Mouse (Mus musculus): ENCODE results near the gene Celf6. TPM values are rescaled to one million over a fixed set of nuclear protein-coding genes. Genes with fewer than 3 reads are reported as not detected.

Gene Celf6
- polyA plus RNA-seq (2012; ENCODE audit: insufficient read depth, insufficient read length, missing spikeins), result not detected in 2 replicates

DNA sequence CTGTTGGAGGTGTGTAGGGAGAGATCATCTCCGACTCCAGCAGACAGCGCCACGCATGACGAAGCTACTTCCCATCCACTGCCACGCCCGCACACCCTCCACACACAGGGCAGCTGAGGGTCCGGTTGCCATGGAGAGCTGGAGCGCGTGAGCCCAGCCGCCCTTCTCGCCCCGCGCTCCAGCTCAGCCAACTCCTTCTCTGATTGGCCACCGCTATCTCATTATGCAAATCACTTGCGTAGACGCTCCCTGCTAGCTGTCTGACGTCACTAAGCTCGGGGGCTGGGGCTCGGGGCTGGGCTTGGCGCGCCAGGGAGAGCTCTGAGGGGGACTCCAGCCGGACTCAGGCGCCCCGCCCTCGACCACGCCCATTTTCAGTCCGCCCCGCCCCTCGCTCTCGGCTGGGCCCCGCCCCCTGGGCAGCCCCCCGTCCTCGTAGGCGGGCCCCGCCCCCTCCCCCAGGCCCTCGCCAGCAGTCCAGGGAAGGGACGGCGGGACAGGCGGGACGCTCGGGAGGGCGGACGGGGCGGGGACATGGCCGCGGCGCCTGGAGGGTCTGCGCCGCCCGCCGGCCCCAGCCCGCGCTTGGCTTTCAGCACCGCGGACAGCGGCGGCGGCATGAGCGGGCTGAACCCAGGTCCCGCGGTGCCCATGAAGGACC, at the start of gene Celf6:
TSS of gene Celf6 (plus strand) at position 74 of the 661 bp plus-strand sequence.
- Histone ChIP-seq H3K4me3 (ENCODE audit: insufficient read depth, low read depth, low read length) (peak within 1 kb of the TSS; percentile 36), H3K27ac (replicated peaks; ENCODE audit: low read depth, low read length) (no peak within 1 kb of the TSS), H3K4me1 (ENCODE audit: control insufficient read depth, insufficient read depth, insufficient read length, low read length) (0 out of 2 replicates have a peak, but pooled peaks cover 2% of the 10 kb centered on the region)

DNA sequence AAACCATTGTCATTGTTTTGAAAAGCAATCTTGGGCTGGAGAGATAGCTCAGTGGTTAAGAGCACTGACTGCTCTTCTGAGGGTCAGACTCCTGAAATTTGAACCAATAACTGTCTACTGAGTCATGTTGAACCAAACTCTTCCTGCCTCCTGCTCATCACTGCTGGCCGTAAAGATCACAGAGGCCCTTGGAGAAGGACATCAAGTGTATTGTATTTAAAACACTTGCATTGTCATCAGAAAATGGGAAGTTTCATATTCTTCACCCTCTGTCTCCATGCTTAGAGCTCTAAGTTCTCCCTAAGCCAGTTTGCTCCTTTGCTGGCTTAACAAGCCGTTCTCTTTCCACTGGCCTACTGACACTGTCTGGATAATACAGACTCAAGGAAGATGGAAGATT, 49.4 kb upstream of the Celf6 start:
- Histone ChIP-seq H3K4me3 (ENCODE audit: insufficient read depth, low read depth, low read length) (no peak overlapping the region), H3K4me1 (ENCODE audit: control insufficient read depth, insufficient read depth, insufficient read length, low read length) (no peaks in the 10 kb centered on the region), H3K27ac (replicated peaks; ENCODE audit: low read depth, low read length) (no peak overlapping the region)

DNA sequence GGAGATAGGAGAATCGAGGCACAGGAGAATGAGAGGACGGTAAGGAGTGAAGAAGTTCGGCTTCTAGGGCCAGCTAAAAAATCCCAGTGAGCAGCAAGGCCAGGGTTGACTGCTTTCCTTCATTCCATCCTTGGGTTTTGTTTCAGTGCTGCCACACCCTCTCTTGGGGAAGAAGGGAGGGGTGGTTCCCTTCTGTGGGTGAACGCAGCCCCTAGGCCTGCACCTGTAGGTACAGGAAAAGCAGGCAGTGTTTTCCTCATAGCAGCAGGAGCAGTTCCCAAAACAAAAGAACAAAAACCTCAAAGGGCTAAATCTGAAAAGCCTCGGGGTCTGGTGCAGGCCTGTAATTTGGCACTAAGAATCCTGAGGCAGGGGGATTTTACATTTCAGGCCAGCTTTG, 46.1 kb upstream of the Celf6 start:
- H3K4me1 ChIP-seq (ENCODE audit: control insufficient read depth, insufficient read depth, insufficient read length, low read length), result no peaks in the 10 kb centered on the region

DNA sequence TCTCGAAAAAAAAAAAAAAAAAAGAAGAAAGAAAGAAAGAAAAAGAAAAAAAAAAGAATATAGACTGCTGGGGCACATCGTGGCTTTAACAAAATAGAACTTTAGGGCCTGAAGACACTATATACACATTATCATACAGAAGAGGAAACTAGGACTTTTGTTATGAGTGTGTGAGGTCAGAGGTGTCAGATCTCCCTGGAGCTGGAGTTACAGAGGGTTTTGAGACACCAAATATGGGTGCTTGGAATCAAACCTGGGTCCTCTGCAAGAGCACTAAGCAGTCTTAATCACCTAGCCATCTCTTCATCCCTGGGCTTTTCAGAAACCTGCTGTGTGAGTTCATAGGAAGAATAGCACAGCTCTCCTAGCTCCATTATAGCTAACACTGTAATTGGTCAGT, 44.3 kb upstream of the Celf6 start:
- no peak overlapping the region for H3K27ac ChIP-seq (replicated peaks; ENCODE audit: low read depth, low read length)
- H3K4me1 ChIP-seq (ENCODE audit: control insufficient read depth, insufficient read depth, insufficient read length, low read length), result no peaks in the 10 kb centered on the region
- no peak overlapping the region for H3K4me3 ChIP-seq (ENCODE audit: insufficient read depth, low read depth, low read length)

More for the DNA sequence above, 46.1 kb upstream of the Celf6 start:
- H3K27ac ChIP-seq (replicated peaks; ENCODE audit: low read depth, low read length), result no peak overlapping the region
- no peak overlapping the region for H3K4me3 ChIP-seq (ENCODE audit: insufficient read depth, low read depth, low read length)

DNA sequence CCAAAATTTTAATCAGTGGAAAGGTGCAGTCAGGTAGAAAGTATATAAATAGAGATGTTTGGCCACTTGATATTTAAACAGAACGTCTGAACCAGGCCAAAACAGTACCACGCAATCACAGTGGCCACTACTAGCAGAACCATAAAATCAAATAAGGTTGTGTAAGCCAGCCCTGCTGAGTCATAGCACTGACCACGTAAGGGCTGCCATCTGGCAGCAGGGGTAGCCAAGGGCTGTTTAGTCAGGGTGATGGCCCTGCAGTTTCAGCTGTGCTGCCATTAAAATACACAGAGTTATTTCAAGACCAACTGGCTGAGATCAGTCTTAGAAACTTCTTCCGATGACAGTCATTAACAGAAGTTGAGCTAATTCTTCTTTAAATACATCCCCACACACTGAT, 43.8 kb upstream of the Celf6 start:
- Histone ChIP-seq H3K27ac (replicated peaks; ENCODE audit: low read depth, low read length) (no peak overlapping the region), H3K4me3 (ENCODE audit: insufficient read depth, low read depth, low read length) (no peak overlapping the region), H3K4me1 (ENCODE audit: control insufficient read depth, insufficient read depth, insufficient read length, low read length) (no peaks in the 10 kb centered on the region)

DNA sequence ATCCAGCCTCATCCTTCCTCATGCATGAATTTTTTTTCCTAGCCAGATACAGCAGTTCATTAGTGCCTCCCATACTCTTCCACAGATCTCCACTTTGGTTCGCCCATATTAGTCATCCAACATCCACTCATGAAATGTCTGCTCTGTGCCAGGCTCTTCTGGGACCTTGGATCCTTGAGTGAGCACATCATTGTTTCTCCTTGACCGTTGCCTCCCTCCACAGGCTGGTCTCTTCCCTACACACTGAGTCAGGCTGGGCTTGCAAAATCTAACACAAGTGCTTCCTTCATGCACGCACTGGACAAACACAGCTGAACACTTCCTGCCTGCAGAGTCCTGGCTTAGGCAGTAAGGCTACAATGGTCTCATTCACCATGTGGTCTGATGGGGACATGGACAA, 40.1 kb upstream of the Celf6 start:
- Histone ChIP-seq H3K27ac (replicated peaks; ENCODE audit: low read depth, low read length) (no peak overlapping the region), H3K4me3 (ENCODE audit: insufficient read depth, low read depth, low read length) (no peak overlapping the region), H3K4me1 (ENCODE audit: control insufficient read depth, insufficient read depth, insufficient read length, low read length) (peaks cover 5% of the 10 kb centered on the region; the same call in 1 of the 2 replicates)

DNA sequence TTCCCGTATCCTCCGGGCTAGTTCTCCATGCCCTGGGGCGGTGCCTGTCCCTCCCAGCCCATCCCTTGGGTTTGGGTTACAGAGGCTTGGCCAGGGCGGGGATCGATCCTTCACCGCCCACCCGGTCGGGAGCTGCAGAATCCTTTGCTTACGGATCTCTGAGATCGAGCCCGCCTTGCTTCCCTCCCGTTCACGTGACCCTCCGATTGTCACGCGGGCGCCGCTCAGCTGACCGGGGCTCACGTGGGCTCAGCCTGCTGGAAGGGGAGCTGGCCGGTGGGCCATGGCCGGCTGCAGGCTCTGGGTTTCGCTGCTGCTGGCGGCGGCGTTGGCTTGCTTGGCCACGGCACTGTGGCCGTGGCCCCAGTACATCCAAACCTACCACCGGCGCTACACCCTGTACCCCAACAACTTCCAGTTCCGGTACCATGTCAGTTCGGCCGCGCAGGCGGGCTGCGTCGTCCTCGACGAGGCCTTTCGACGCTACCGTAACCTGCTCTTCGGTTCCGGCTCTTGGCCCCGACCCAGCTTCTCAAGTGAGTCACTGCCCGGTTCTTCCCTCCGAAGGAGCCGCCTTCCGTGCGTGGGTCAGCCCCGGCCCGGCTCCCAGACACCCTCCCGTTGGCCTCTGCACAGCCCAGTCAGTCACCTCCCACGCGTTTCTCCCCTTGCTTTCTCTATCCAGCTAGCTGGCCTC, 38.1 kb upstream of the Celf6 start, which contains the start of the genes Hexa and Tmem202:
TSS of gene Hexa (plus strand) at position 100 of the 697 bp plus-strand sequence.
TSS of gene Tmem202 (minus strand) at position 407 of the 697 bp plus-strand sequence.
- H3K27ac ChIP-seq (replicated peaks; ENCODE audit: low read depth, low read length), result peak within 1 kb of the TSS; percentile 72
- H3K4me1 ChIP-seq (ENCODE audit: control insufficient read depth, insufficient read depth, insufficient read length, low read length), result peaks cover 8% of the 10 kb centered on the region; the same call in 1 of the 2 replicates
- H3K4me3 ChIP-seq (ENCODE audit: insufficient read depth, low read depth, low read length), result peak within 1 kb of the TSS; percentile 71

DNA sequence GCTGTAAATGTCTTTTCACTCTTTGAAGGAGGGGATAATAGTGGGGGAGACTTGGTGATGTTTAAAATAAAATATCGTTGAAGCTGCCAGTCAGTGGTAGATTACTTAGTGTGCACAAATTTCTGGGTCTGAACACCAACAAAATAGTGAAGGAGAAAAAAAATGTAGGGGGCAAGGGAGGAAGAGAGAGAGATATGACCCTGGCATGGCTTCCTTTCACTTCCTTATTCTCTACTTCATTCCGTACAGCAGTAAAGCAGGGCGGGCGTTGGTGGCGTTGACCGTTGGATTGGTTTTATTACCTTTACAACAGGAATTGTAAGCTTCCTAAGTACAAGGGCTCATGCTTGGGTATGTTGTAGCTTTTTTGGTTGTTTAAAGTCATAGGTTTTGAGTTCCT, 36.1 kb upstream of the Celf6 start:
- peak overlapping the region; percentile 26; the same call in 1 of the 2 replicates for H3K27ac ChIP-seq (replicated peaks; ENCODE audit: low read depth, low read length)
- peaks cover 10% of the 10 kb centered on the region; the same call in 1 of the 2 replicates for H3K4me1 ChIP-seq (ENCODE audit: control insufficient read depth, insufficient read depth, insufficient read length, low read length)
- H3K4me3 ChIP-seq (ENCODE audit: insufficient read depth, low read depth, low read length), result no peak overlapping the region; the same call in none of the 2 replicates

DNA sequence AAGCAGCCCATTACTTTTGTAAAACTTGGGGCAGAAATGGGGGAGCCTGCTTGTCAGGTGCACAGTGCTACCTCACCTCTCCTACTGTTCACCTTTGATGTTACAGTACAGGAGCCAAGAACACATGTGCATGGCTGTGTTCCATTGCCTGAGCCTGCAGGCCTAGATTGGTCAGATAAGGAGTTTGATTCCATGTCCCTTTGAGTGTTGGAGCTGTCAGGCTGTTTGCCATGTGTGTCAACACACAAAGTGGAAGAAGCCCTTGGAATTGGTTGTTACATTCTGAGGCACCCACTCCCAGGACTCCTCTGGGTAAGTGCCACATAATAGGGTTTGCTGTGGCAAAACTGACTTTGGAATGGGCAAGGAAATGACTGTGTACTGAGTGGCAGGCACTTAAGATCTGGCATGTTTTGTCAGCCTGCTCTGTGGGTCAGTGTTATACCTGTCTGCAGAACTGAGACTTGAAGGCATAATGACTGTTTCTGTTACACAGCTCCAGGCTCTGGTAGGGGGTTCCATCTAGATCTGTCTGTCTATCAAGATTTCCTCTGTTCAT, 34.9 kb upstream of the Celf6 start:
- Histone ChIP-seq H3K27ac (replicated peaks; ENCODE audit: low read depth, low read length) (peak overlapping the region; percentile 35), H3K4me1 (ENCODE audit: control insufficient read depth, insufficient read depth, insufficient read length, low read length) (peaks cover 16% of the 10 kb centered on the region; the same call in 1 of the 2 replicates), H3K4me3 (ENCODE audit: insufficient read depth, low read depth, low read length) (no peak overlapping the region)

DNA sequence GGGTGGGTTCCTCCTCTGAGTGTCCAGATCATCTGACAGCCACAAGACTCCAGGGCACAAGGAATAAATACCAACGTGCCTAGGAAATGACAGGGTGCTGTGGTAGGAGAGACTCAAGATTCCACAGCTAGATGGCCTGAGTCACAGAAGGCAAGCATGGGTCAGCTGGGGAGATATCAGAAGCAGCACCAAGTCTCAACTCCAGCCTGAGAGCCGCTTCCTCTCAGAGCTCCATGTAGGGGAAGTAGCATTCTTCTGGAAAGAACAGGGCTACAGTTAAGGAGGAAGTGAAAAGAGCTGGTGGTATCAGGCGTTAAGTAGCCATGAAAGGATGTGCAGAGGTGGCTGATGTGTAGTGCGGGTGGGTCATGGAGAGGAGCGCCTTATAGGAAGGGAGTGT, 33.0 kb upstream of the Celf6 start:
- H3K4me3 ChIP-seq (ENCODE audit: insufficient read depth, low read depth, low read length), result no peak overlapping the region
- peak overlapping the region; percentile 58 for H3K27ac ChIP-seq (replicated peaks; ENCODE audit: low read depth, low read length)
- peaks cover 20% of the 10 kb centered on the region; the same call in 1 of the 2 replicates for H3K4me1 ChIP-seq (ENCODE audit: control insufficient read depth, insufficient read depth, insufficient read length, low read length)

DNA sequence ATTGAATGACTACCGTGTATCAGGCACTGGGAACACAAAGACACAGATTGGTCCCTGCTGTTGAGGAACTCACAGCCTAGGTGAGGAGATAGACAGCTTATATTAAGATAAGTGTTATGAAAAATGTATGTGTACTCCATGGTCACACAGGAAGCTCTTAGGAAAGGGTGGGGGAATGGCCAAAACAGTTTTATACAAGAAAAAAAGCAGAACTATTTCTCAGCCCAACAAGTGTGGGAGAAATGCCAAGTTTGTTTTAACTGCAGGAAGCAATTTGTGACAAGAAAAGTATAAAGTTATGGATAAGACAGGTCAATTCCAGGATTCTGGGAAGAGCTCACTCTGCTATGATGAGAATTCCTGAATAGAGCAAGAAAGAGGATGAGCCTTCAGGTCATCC, 29.8 kb upstream of the Celf6 start:
- H3K27ac ChIP-seq (replicated peaks; ENCODE audit: low read depth, low read length), result 0 out of 2 replicates have a peak overlapping the region, but pooled peaks have one; percentile 22
- peaks cover 30% of the 10 kb centered on the region for H3K4me1 ChIP-seq (ENCODE audit: control insufficient read depth, insufficient read depth, insufficient read length, low read length)
- H3K4me3 ChIP-seq (ENCODE audit: insufficient read depth, low read depth, low read length), result no peak overlapping the region

DNA sequence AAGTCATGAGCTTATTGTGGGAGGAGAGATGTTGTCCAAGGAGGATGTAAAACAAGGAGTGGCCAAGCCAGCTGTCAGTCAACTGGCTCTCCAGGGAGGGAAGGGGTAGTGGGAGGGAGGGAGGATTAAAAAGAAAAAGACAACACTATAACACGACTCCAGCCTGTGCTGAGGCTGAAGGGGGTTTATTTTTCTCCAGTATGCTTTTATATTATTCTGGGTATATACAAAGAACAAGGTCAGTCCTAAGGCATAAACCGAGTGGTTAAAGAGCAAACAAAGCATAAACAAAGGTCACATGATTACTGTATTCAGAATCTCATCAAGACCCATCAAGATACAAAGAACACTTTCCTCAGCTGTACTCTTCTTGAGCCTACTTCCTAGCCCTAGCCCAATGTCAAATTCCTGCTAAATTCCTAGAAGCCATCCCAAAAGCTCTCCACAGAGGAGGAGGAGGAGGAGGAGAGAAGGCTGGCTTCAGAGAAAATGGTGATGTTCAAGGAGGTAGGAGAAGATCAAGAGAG, 28.7 kb upstream of the Celf6 start:
- Histone ChIP-seq H3K27ac (replicated peaks; ENCODE audit: low read depth, low read length) (no peak overlapping the region), H3K4me3 (ENCODE audit: insufficient read depth, low read depth, low read length) (no peak overlapping the region), H3K4me1 (ENCODE audit: control insufficient read depth, insufficient read depth, insufficient read length, low read length) (peaks cover 28% of the 10 kb centered on the region)

DNA sequence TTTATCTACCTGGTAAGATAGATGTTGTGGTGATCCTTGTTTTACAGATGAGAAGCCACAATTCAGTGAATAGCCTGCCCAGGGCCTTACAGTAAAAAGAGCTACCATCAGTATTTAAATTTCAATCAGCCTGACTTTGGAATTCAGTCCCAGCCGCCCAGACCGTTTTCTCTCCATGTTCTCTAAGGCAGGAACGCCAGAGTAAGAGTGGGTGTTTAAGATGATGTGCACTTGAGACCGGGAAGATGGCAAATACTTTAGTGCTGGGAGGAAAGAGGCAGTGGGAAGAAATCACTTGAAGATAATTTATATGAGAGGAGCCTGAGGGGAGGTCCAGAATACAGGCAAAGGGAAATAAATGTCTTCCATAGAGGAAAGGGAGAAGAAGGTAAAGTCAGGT, 27.6 kb upstream of the Celf6 start:
- H3K27ac ChIP-seq (replicated peaks; ENCODE audit: low read depth, low read length), result no peak overlapping the region
- H3K4me1 ChIP-seq (ENCODE audit: control insufficient read depth, insufficient read depth, insufficient read length, low read length), result peaks cover 28% of the 10 kb centered on the region
- H3K4me3 ChIP-seq (ENCODE audit: insufficient read depth, low read depth, low read length), result no peak overlapping the region

DNA sequence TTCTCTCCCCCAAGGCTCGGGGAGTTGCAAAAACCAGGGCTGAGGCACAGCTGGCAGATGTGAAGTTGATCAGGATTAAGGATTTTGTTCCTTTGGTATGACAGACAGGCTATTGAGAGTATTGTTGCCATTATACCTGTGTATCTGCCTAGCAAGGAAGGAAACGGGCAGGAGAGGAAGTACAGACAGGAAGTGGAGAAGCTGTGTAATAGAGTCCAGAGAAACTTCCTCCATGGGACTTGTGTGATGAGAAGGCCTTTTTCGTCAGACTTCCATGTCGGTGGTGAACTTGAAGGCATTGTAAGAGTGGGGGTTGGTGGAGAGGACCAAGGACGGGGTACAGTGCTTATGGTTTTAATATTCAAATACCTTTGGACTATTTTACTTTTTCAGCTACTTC, 26.7 kb upstream of the Celf6 start:
- no peak overlapping the region for H3K4me3 ChIP-seq (ENCODE audit: insufficient read depth, low read depth, low read length)
- peaks cover 28% of the 10 kb centered on the region for H3K4me1 ChIP-seq (ENCODE audit: control insufficient read depth, insufficient read depth, insufficient read length, low read length)
- no peak overlapping the region; the same call in 1 of the 2 replicates for H3K27ac ChIP-seq (replicated peaks; ENCODE audit: low read depth, low read length)

DNA sequence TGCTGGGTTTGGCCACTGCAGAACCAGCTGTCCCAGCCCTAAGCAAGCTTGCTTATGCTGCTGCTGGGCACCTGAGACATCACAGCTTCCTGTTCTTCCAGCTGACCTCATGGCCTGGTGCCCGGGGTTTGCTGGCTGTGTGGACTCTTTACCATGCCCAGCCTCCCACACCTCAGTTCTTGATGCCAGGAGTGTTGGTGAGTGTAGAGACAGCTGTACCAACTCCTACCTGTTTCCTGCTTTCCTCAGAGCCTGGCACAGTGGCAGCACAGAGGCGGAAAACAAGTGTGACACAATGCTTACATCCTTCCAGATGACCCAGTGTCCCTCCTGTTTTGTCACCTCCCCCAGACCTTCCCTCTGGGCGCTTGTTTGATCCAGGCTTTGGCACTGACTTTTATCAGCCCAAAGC, 26.1 kb upstream of the Celf6 start:
- H3K27ac ChIP-seq (replicated peaks; ENCODE audit: low read depth, low read length), result no peak overlapping the region; the same call in 1 of the 2 replicates
- H3K4me3 ChIP-seq (ENCODE audit: insufficient read depth, low read depth, low read length), result no peak overlapping the region
- H3K4me1 ChIP-seq (ENCODE audit: control insufficient read depth, insufficient read depth, insufficient read length, low read length), result peaks cover 25% of the 10 kb centered on the region
